Mouse (Mus musculus) CH12.LX (cell line): Measurements from ENCODE around the gene Tnp2. TPM values are rescaled to one million over a fixed set of nuclear protein-coding genes. Genes with fewer than 3 reads are reported as not detected.

ENCODE experiments used
- DNase-seq: peaks from one replicate; pipeline ENCODE4 v3.0.0-alpha.2; 2013; ENCODE audit errors: extremely low read depth
- H3K27ac ChIP-seq: 2 replicates; pipeline ENCODE4 v1.5.1; 2012; ENCODE audit warnings: low read depth, mild to moderate bottlenecking, control low read depth, moderate library complexity; ENCODE audit not compliant: insufficient read depth
- H3K27me3 ChIP-seq: replicated peaks from 2 replicates; pipeline ENCODE3; 2012; ENCODE audit warnings: inconsistent platforms
- H3K36me3 ChIP-seq, 2 experiments: replicated peaks in 1 of 2; 2 replicates each; pipeline versions ENCODE3 to v1.6.1; 2012; ENCODE audit warnings: inconsistent platforms in 1 of 2, low read length in 1 of 2, mild to moderate bottlenecking in 1 of 2, mixed read lengths in 1 of 2, moderate library complexity in 1 of 2; ENCODE audit not compliant: control insufficient read depth in 1 of 2, insufficient read depth in 1 of 2
- H3K4me1 ChIP-seq, 2 experiments: 2 replicates each; pipeline ENCODE4 v1.6.1; 2012; ENCODE audit warnings: inconsistent platforms in 1 of 2, moderate library complexity in 1 of 2; ENCODE audit not compliant: insufficient read depth in 2 of 2, control insufficient read depth in 1 of 2
- H3K4me2 ChIP-seq: 2 replicates; pipeline ENCODE4 v1.6.1; 2012; ENCODE audit warnings: low read depth, mild to moderate bottlenecking, control low read depth; ENCODE audit not compliant: poor library complexity, insufficient read depth, severe bottlenecking
- H3K4me3 ChIP-seq, 3 experiments: fragments of 150-350 bp in 1 of 3; sonication (generic) in 1 of 3; replicated peaks in 1 of 3; 2 replicates each; pipeline versions ENCODE3 to v1.5.1; 2011 to 2012; ENCODE audit warnings: low read depth in 2 of 3, low read length in 2 of 3, mild to moderate bottlenecking in 2 of 3, moderate library complexity in 2 of 3, control low read depth in 1 of 3, improper control_type of control experiment in 1 of 3, inconsistent platforms in 1 of 3, mixed read lengths in 1 of 3; ENCODE audit not compliant: poor library complexity in 1 of 3
- H3K79me2 ChIP-seq: replicated peaks from 2 replicates; pipeline ENCODE4 v1.6.1; 2012; ENCODE audit warnings: mild to moderate bottlenecking, moderate library complexity; ENCODE audit not compliant: control insufficient read depth, poor library complexity, insufficient read depth, severe bottlenecking; ENCODE audit errors: extremely low read depth
- H3K9ac ChIP-seq: 2 replicates; pipeline ENCODE4 v1.6.1; 2012; ENCODE audit warnings: low read depth, mild to moderate bottlenecking, control low read depth, moderate library complexity; ENCODE audit not compliant: insufficient read depth
- H3K9me3 ChIP-seq: replicated peaks from 2 replicates; pipeline ENCODE3; 2012; ENCODE audit warnings: low read length, inconsistent platforms, mixed read lengths
- CHD2 ChIP-seq: IDR thresholded peaks from 2 replicates; pipeline ENCODE4 v1.6.1; 2011; ENCODE audit warnings: low read length, improper control_type of control experiment
- E2F4 ChIP-seq: IDR thresholded peaks from 2 replicates; pipeline ENCODE4 v1.6.1; 2011; ENCODE audit warnings: low read depth, low read length, improper control_type of control experiment; ENCODE audit not compliant: insufficient replicate concordance
- ETS1 ChIP-seq: conservative IDR thresholded peaks from 2 replicates; pipeline ENCODE4 v1.6.1; 2012; ENCODE audit warnings: low read depth, mild to moderate bottlenecking, inconsistent platforms, low read length, improper control_type of control experiment, moderate library complexity
- HCFC1 ChIP-seq: IDR thresholded peaks from 2 replicates; pipeline ENCODE4 v1.6.1; 2012; ENCODE audit warnings: low read depth, mild to moderate bottlenecking, inconsistent platforms, low read length, improper control_type of control experiment
- JUN ChIP-seq: IDR thresholded peaks from 2 replicates; pipeline ENCODE4 v1.6.1; 2011; ENCODE audit warnings: low read depth, mild to moderate bottlenecking, low read length, improper control_type of control experiment, moderate library complexity; ENCODE audit not compliant: insufficient read depth
- JUND ChIP-seq: conservative IDR thresholded peaks from 2 replicates; pipeline ENCODE4 v1.6.1; 2011; ENCODE audit warnings: low read depth, low read length, improper control_type of control experiment
- MEF2A ChIP-seq: IDR thresholded peaks from 2 replicates; pipeline ENCODE4 v1.6.1; 2014; ENCODE audit warnings: low read depth, mild to moderate bottlenecking, inconsistent platforms, low read length, improper control_type of control experiment, borderline replicate concordance
- MXI1 ChIP-seq: IDR thresholded peaks from 2 replicates; pipeline ENCODE4 v1.6.1; 2011; ENCODE audit warnings: mild to moderate bottlenecking, low read depth, low read length, improper control_type of control experiment
- MYC ChIP-seq: IDR thresholded peaks from 2 replicates; pipeline ENCODE4 v1.6.1; 2011; ENCODE audit warnings: low read depth, mild to moderate bottlenecking, improper control_type of control experiment, low read length
- NRF1 ChIP-seq: IDR thresholded peaks from 2 replicates; pipeline ENCODE4 v1.6.1; 2014; ENCODE audit warnings: low read depth, mild to moderate bottlenecking, inconsistent platforms, low read length, improper control_type of control experiment, moderate library complexity
- POLR2AphosphoS2 ChIP-seq: IDR thresholded peaks from 2 replicates; pipeline ENCODE4 v1.6.1; 2011; ENCODE audit warnings: low read depth, low read length, improper control_type of control experiment
- RCOR1 ChIP-seq: conservative IDR thresholded peaks from 2 replicates; pipeline ENCODE4 v1.6.1; 2012; ENCODE audit warnings: low read depth, mild to moderate bottlenecking, inconsistent platforms, low read length, improper control_type of control experiment
- TBP ChIP-seq: conservative IDR thresholded peaks from 2 replicates; pipeline ENCODE4 v1.6.1; 2011; ENCODE audit warnings: low read depth, low read length, improper control_type of control experiment
- TCF12 ChIP-seq: IDR thresholded peaks from 2 replicates; pipeline ENCODE4 v1.6.1; 2014; ENCODE audit warnings: low read depth, mild to moderate bottlenecking, inconsistent platforms, low read length, improper control_type of control experiment
- USF2 ChIP-seq: conservative IDR thresholded peaks from 2 replicates; pipeline ENCODE4 v1.6.1; 2011; ENCODE audit warnings: low read depth, low read length, improper control_type of control experiment
- ZNF384 ChIP-seq: IDR thresholded peaks from 2 replicates; pipeline ENCODE4 v1.6.1; 2012; ENCODE audit warnings: low read depth, low read length, improper control_type of control experiment, inconsistent platforms
- dilution Hi-C: fragments of 300-500 bp; cut with MboI; formaldehyde crosslinking; loops from 2 replicates; pipeline ENCODE4 v1.14.3; 2020; ENCODE audit warnings: low sequenced_read_pairs; ENCODE audit not compliant: extremely low pct_unique_long_range_greater_than_20kb, extremely low pct_ligation_motif_present
- in situ Hi-C: fragments of 300-500 bp; cut with MboI; formaldehyde crosslinking; loops from 3 replicates; pipeline ENCODE4 v1.14.3; 2019; ENCODE audit warnings: low sequenced_read_pairs, low pct_ligation_motif_present, low pct_unique_long_range_greater_than_20kb, mixed read lengths
- polyA plus RNA-seq: library from polyadenylated mRNA; unstranded; fragments of >175 nt; gene quantifications from 2 replicates; pipeline ENCODE4 v1.2.1, GENCODE M21; 2012; ENCODE audit warnings: low read depth; ENCODE audit not compliant: insufficient read length
- total RNA-seq, 2 experiments: library from RNA; depleted of rRNA; stranded (reverse); fragments of 300-350 nt in 1 of 2; fragments of >200 nt in 1 of 2; gene quantifications; 2 replicates each; pipeline ENCODE4 v1.2.3; 2012 to 2014

The Tnp2 gene
- total and polyA plus RNA-seq, 3 experiments = 0.25 to 0.43 TPM; not detected in 1

DNA sequence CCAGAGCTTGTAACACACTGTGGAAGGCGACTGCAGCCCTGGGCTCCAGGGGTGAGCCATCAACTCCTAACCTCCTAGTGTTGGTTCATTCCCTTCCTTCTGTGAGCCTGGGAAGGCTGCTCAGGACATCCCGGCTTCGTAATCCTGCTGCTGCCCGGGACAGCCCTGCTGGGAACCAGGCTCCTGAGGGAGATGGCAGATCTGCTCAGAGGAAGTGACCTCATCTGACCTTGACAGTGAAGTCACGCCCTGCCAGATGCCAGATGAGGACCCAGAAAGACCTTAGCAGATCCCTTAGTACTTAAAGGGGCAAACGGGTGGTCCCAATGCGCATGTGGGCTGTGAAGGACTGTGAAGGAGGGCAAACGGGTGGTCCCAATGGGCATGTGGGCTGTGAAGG is 27.3 kb downstream of the Tnp2 start:
- H3K4me2 ChIP-seq = no peak overlapping the region
- TF ChIP-seq MEF2A = no peak
- TF ChIP-seq MXI1 = no peak
- no peak for TF ChIP-seq TBP
- TF ChIP-seq ETS1 = 0 out of 2 replicates have a peak, but pooled peaks have one; percentile 10
- TF ChIP-seq MYC = no peak
- no peak for TF ChIP-seq E2F4
- 0 out of 2 replicates have a peak, but pooled peaks have one; percentile 10 for TF ChIP-seq NRF1
- TF ChIP-seq HCFC1 = no peak
- TF ChIP-seq ZNF384 = no peak
- TF ChIP-seq POLR2AphosphoS2 = no peak
- no peak for TF ChIP-seq CHD2
- no peak for TF ChIP-seq JUN
- no peak for TF ChIP-seq TCF12
- TF ChIP-seq RCOR1 = no peak
- no peak for TF ChIP-seq USF2
- H3K36me3 ChIP-seq = no peaks in the 10 kb centered on the region
- H3K9ac ChIP-seq = no peak overlapping the region
- H3K4me1 ChIP-seq = peaks cover 31 to 52% of the 10 kb centered on the region in 2 experiments
- H3K79me2 ChIP-seq = no peaks in the 10 kb centered on the region
- peak overlapping the region in 2 of 3 experiments; percentile 7 to 18 for H3K4me3 ChIP-seq
- dilution Hi-C loops = no loop called here
- no peak for DNase-seq
- no peak overlapping the region for H3K27ac ChIP-seq
- H3K27me3 ChIP-seq = no peaks in the 10 kb centered on the region
- no peaks in the 10 kb centered on the region for H3K9me3 ChIP-seq
- in situ Hi-C loops = no loop called here

DNA sequence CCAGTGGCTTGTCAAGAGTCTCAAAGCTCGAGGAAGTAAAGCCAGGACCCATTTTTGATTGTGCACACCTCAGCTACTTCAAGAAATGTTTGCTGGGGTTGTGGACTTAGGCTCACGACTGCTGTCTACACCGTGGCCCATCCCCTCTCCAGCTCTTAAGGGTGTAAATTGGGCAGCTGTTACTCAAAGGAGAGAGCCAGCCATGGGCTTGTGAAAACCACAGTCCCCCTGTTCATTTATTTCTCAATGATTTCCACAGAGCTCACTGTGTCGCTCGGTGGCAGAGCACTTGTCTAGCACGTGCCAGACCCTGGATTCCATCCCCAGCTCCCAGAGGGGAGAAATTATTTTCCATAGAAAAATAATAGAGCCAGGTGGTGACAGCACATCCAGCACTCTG is 32.3 kb downstream of the Tnp2 start:
- Histone ChIP-seq H3K36me3 (no peaks in the 10 kb centered on the region), H3K9ac (no peak overlapping the region), H3K4me1 (peaks cover 50 to 83% of the 10 kb centered on the region in 2 experiments), H3K4me2 (no peak overlapping the region), H3K4me3 (no peak overlapping the region), H3K79me2 (no peaks in the 10 kb centered on the region), H3K27ac (no peak overlapping the region), H3K27me3 (no peaks in the 10 kb centered on the region), H3K9me3 (no peaks in the 10 kb centered on the region)
- TF ChIP-seq JUND = no peak
- no peak for DNase-seq
- dilution Hi-C loops = no loop called here
- in situ Hi-C loops = no loop called here
